22 mouse cellular contexts compared by ENCODE assay signal in genomic region chr10:116913647-116914273, GRCm38 (mm10). TPM values are rescaled to one million over a fixed set of nuclear protein-coding genes. Genes with fewer than 3 reads are reported as not detected.
DNase-seq lines count a peak whose midpoint lies in the region; ATAC-seq and TF ChIP-seq lines count a peak whose summit lies in the region.
"Had no signal": no experiment of that assay in that cellular context is flagged by ENCODE, and none has a peak within 500 bp of the region (broad histone marks: within the 10 kb centered on the region; RNA-seq: fewer than 3 reads in every experiment).

No protein-coding gene starts in this region.

- no peaks in the 10 kb centered on the region for H3K4me1 ChIP-seq in heart, postnatal 0 days (ENCODE audit: control insufficient read depth, insufficient read depth)
- peaks cover 5% of the 10 kb centered on the region for H3K4me1 ChIP-seq in heart, embryonic 12.5 days (replicated peaks)
- peaks cover 39% of the 10 kb centered on the region for H3K4me1 ChIP-seq in thymus, adult 2 months (replicated peaks; ENCODE audit: control insufficient read depth, insufficient read depth, low read length)
- peaks cover 4% of the 10 kb centered on the region; the same call in 1 of the 2 replicates for H3K4me1 ChIP-seq in limb, embryonic 10.5 days
- H3K4me1 ChIP-seq in midbrain, embryonic 13.5 days (replicated peaks): no peaks in the 10 kb centered on the region
- H3K4me1 ChIP-seq: hindbrain, embryonic 15.5 days had no signal

- no peaks in the 10 kb centered on the region for H3K27me3 ChIP-seq in heart, postnatal 0 days (ENCODE audit: control insufficient read depth, insufficient read depth, low read length)
- H3K27me3 ChIP-seq in heart, embryonic 12.5 days (replicated peaks): no peaks in the 10 kb centered on the region
- no peaks in the 10 kb centered on the region for H3K27me3 ChIP-seq in thymus, adult 2 months (ENCODE audit: control insufficient read depth, insufficient read depth, low read length)
- H3K27me3 ChIP-seq in limb, embryonic 10.5 days (ENCODE audit: low read depth, poor library complexity, severe bottlenecking): no peaks in the 10 kb centered on the region
- no peaks in the 10 kb centered on the region for H3K27me3 ChIP-seq in midbrain, embryonic 13.5 days
- H3K27me3 ChIP-seq: hindbrain, embryonic 15.5 days; liver, embryonic 15.5 days had no signal

- no peak for TF ChIP-seq EP300 in heart, postnatal 0 days (IDR thresholded peaks at IDR 0.05; ENCODE audit: low read depth)

- TF ChIP-seq CTCF in heart, postnatal 0 days (IDR thresholded peaks at IDR 0.05; ENCODE audit: low read depth): no peak
- TF ChIP-seq CTCF in thymus, adult 2 months (IDR thresholded peaks at IDR 0.05; ENCODE audit: borderline replicate concordance, control insufficient read depth, extremely low read depth, insufficient read depth, low read length, poor library complexity): no peak

- 90% methylated on average over 17 of the region's 17 CpGs for WGBS in heart, postnatal 0 days
- WGBS in heart, embryonic 12.5 days: 92% methylated on average over 17 of the region's 17 CpGs
- 49% methylated on average over 17 of the region's 17 CpGs for WGBS in thymus, adult 2 months
- WGBS in limb, embryonic 10.5 days: 91% methylated on average over 17 of the region's 17 CpGs
- 95% methylated on average over 17 of the region's 17 CpGs for WGBS in midbrain, embryonic 13.5 days

- no peak for DNase-seq in heart, postnatal 0 days (ENCODE audit: low spot score)
- peak; percentile 37 for DNase-seq in thymus, adult 2 months
- no peak for DNase-seq in thymus, adult 18-20 months
- peak; percentile 65 for DNase-seq in yolk sac, embryonic 10.5 days (ENCODE audit: low spot score)
- no peak for DNase-seq in limb, embryonic 10.5 days (ENCODE audit: low spot score)
- DNase-seq: cerebellum, postnatal 10 days; forebrain, postnatal 0 days; right cerebral cortex, adult 18-20 months had no signal

- 0 out of 2 replicates have a peak overlapping the region, but pooled peaks have one; percentile 76 for H3K27ac ChIP-seq in heart, postnatal 0 days (ENCODE audit: low read depth)
- no peak overlapping the region for H3K27ac ChIP-seq in heart, embryonic 12.5 days (ENCODE audit: poor library complexity, severe bottlenecking)
- H3K27ac ChIP-seq in thymus, adult 2 months (ENCODE audit: control insufficient read depth, insufficient read depth, low read length): peak overlapping the region; percentile 78
- no peak overlapping the region for H3K27ac ChIP-seq in limb, embryonic 10.5 days
- H3K27ac ChIP-seq in midbrain, embryonic 13.5 days: no peak overlapping the region
- H3K27ac ChIP-seq: hindbrain, embryonic 15.5 days; liver, embryonic 15.5 days had no signal

- no peak overlapping the region for H3K4me2 ChIP-seq in heart, postnatal 0 days (ENCODE audit: low read depth, low read length)
- no peak overlapping the region for H3K4me2 ChIP-seq in heart, embryonic 12.5 days
- no peak overlapping the region for H3K4me2 ChIP-seq in midbrain, embryonic 13.5 days (replicated peaks)
- H3K4me2 ChIP-seq: hindbrain, embryonic 15.5 days; liver, embryonic 15.5 days had no signal

- ATAC-seq in heart, postnatal 0 days (ENCODE audit: insufficient read depth, low read depth): no peak
- ATAC-seq in heart, embryonic 12.5 days (ENCODE audit: insufficient number of reproducible peaks, low FRiP score): no peak
- ATAC-seq in neutrophil, adult 5-6 weeks (ENCODE audit: extremely low read depth, insufficient number of reproducible peaks, low FRiP score, poor library complexity, severe bottlenecking): peak; percentile 51
- ATAC-seq in midbrain, embryonic 13.5 days: no peak
- ATAC-seq: forebrain, postnatal 0 days had no signal

- no peak overlapping the region for H3K9ac ChIP-seq in heart, postnatal 0 days (replicated peaks; ENCODE audit: low read depth, low read length)
- no peak overlapping the region for H3K9ac ChIP-seq in heart, embryonic 12.5 days
- H3K9ac ChIP-seq in midbrain, embryonic 13.5 days (replicated peaks): no peak overlapping the region
- H3K9ac ChIP-seq: forebrain, postnatal 0 days; hindbrain, embryonic 15.5 days; liver, embryonic 15.5 days had no signal

- 0 out of 2 replicates have a peak, but pooled peaks have one; percentile 25 for TF ChIP-seq POLR2A in thymus, adult 2 months (IDR thresholded peaks at IDR 0.05; ENCODE audit: control insufficient read depth, extremely low read depth, insufficient read depth, low read length, poor library complexity)

- H3K4me3 ChIP-seq in heart, postnatal 0 days (ENCODE audit: low read depth, low read length): no peak overlapping the region
- no peak overlapping the region for H3K4me3 ChIP-seq in heart, embryonic 12.5 days
- no peak overlapping the region for H3K4me3 ChIP-seq in thymus, adult 2 months (ENCODE audit: control insufficient read depth, insufficient read depth, low read length)
- H3K4me3 ChIP-seq in limb, embryonic 10.5 days: no peak overlapping the region
- no peak overlapping the region for H3K4me3 ChIP-seq in midbrain, embryonic 13.5 days (replicated peaks)
- H3K4me3 ChIP-seq: hindbrain, embryonic 15.5 days; liver, embryonic 15.5 days had no signal

- H3K9me3 ChIP-seq in heart, postnatal 0 days (replicated peaks; ENCODE audit: control insufficient read depth, low read length): no peaks in the 10 kb centered on the region
- H3K9me3 ChIP-seq in heart, embryonic 12.5 days (replicated peaks): no peaks in the 10 kb centered on the region
- no peaks in the 10 kb centered on the region for H3K9me3 ChIP-seq in limb, embryonic 10.5 days (replicated peaks)
- no peaks in the 10 kb centered on the region for H3K9me3 ChIP-seq in midbrain, embryonic 13.5 days
- H3K9me3 ChIP-seq: hindbrain, embryonic 15.5 days; liver, embryonic 15.5 days had no signal

- peaks cover 85% of the 10 kb centered on the region for H3K36me3 ChIP-seq in heart, postnatal 0 days (replicated peaks; ENCODE audit: control insufficient read depth, insufficient read depth, low read length)
- peaks cover 83% of the 10 kb centered on the region for H3K36me3 ChIP-seq in heart, embryonic 12.5 days
- H3K36me3 ChIP-seq in thymus, adult 2 months (ENCODE audit: control insufficient read depth, insufficient read depth, low read length): peaks cover 34% of the 10 kb centered on the region
- peaks cover 93% of the 10 kb centered on the region for H3K36me3 ChIP-seq in limb, embryonic 10.5 days
- H3K36me3 ChIP-seq in midbrain, embryonic 13.5 days: peaks cover 81% of the 10 kb centered on the region

RNA-seq across cellular contexts. Expression of gene Myrfl, which starts 17.0 kb away (rescaled TPM):
- 0.39 TPM in 1 of 2 replicates, not detected in the other for total RNA-seq in heart, postnatal 0 days (2014; rRNA removed; ENCODE audit: low replicate concordance)
- polyA plus RNA-seq in heart, postnatal 0 days (2015; fragmentation: Nextera tagmentation; extraction: Ambion mirVana): 0.18 and 0.23 TPM in 2 replicates
- 0.28 TPM in 2 replicates for polyA plus RNA-seq in heart, embryonic 12.5 days (2016; fragmentation: Nextera tagmentation; extraction: Ambion mirVana)
- 0.12 and 0.22 TPM in 2 replicates for polyA plus RNA-seq in thymus, adult 2 months (2012; rRNA removed)
- total RNA-seq in neutrophil, adult 5-6 weeks (2017): 0.12 TPM in 1 of 2 replicates, not detected in the other
- 0.04 TPM in 1 of 2 replicates, not detected in the other for polyA plus RNA-seq in limb, embryonic 10.5 days (2016; fragmentation: Nextera tagmentation; extraction: Ambion mirVana)
- 0.12 TPM in 1 of 2 replicates, not detected in the other for polyA plus RNA-seq in midbrain, embryonic 13.5 days (2015; fragmentation: Nextera tagmentation; extraction: Ambion mirVana)
- total RNA-seq: forebrain, postnatal 0 days had no signal
- polyA plus RNA-seq: forebrain, postnatal 0 days; kidney, embryonic 14.5 days; liver, embryonic 15.5 days; urinary bladder, adult 2 months had no signal

RNA-seq across cellular contexts. Expression of gene Rab3ip, which starts 36.8 kb away (rescaled TPM):
- 98.2 and 123 TPM in 2 replicates for total RNA-seq in heart, postnatal 0 days (2014; rRNA removed; ENCODE audit: low replicate concordance)
- polyA plus RNA-seq in heart, postnatal 0 days (2015; fragmentation: Nextera tagmentation; extraction: Ambion mirVana): 70.9 and 78.4 TPM in 2 replicates
- polyA plus RNA-seq in heart, embryonic 12.5 days (2016; fragmentation: Nextera tagmentation; extraction: Ambion mirVana): 62.3 and 65.7 TPM in 2 replicates
- 138 and 151 TPM in 2 replicates for polyA plus RNA-seq in thymus, adult 2 months (2012; rRNA removed)
- 46.0 and 51.2 TPM in 2 replicates for total RNA-seq in neutrophil, adult 5-6 weeks (2017)
- 36.7 and 40.0 TPM in 2 replicates for polyA plus RNA-seq in limb, embryonic 10.5 days (2016; fragmentation: Nextera tagmentation; extraction: Ambion mirVana)
- polyA plus RNA-seq in midbrain, embryonic 13.5 days (2015; fragmentation: Nextera tagmentation; extraction: Ambion mirVana): 43.9 and 44.2 TPM in 2 replicates

RNA-seq across cellular contexts. Expression of gene Gm10271, which starts 58.6 kb away (rescaled TPM):
- not detected in 2 replicates for total RNA-seq in heart, postnatal 0 days (2014; rRNA removed; ENCODE audit: low replicate concordance)
- not detected in 2 replicates for polyA plus RNA-seq in heart, postnatal 0 days (2015; fragmentation: Nextera tagmentation; extraction: Ambion mirVana)
- not detected in 2 replicates for polyA plus RNA-seq in heart, embryonic 12.5 days (2016; fragmentation: Nextera tagmentation; extraction: Ambion mirVana)
- polyA plus RNA-seq in thymus, adult 2 months (2012; rRNA removed): not detected in 2 replicates
- not detected in 2 replicates for total RNA-seq in neutrophil, adult 5-6 weeks (2017)
- polyA plus RNA-seq in limb, embryonic 10.5 days (2016; fragmentation: Nextera tagmentation; extraction: Ambion mirVana): not detected in 2 replicates
- polyA plus RNA-seq in midbrain, embryonic 13.5 days (2015; fragmentation: Nextera tagmentation; extraction: Ambion mirVana): not detected in 2 replicates
- total RNA-seq: adrenal gland, postnatal 10 days; ES-E14; forebrain, postnatal 0 days; gastrocnemius, adult 8-10 months; heart, adult 18-20 months; heart, postnatal 14 days had no signal
- polyA plus RNA-seq: forebrain, postnatal 0 days; hindbrain, embryonic 15.5 days; kidney, embryonic 14.5 days; large intestine, adult 2 months; limb, embryonic 11.5 days; liver, embryonic 15.5 days; urinary bladder, adult 2 months had no signal

Comparison
In these comparisons a context has a peak if more than half of its experiments do, and no peak if none do; other contexts are left out.
1. DNase-seq: peak in thymus, adult 2 months (single experiment) and yolk sac, embryonic 10.5 days (single experiment); none in heart, postnatal 0 days (single experiment), thymus, adult 18-20 months (0 of 2) and limb, embryonic 10.5 days (single experiment).
2. H3K27ac ChIP-seq: peak in heart, postnatal 0 days (single experiment) and thymus, adult 2 months (single experiment); none in heart, embryonic 12.5 days (single experiment), limb, embryonic 10.5 days (single experiment) and midbrain, embryonic 13.5 days (single experiment).